Mouse (Mus musculus) MEL (cell line): Measurements from ENCODE around the gene Dnaaf3. TPM values are rescaled to one million over a fixed set of nuclear protein-coding genes. Genes with fewer than 3 reads are reported as not detected.

Source experiments
- DNase-seq: peaks from one replicate; pipeline ENCODE4 v3.0.0; 2011; ENCODE audit warnings: low read depth, low spot score
- H3K27ac ChIP-seq: 2 replicates; pipeline ENCODE4 v1.5.1; 2012; ENCODE audit warnings: low read depth, mild to moderate bottlenecking, control low read depth, low read length, moderate library complexity; ENCODE audit not compliant: control insufficient read depth
- H3K27me3 ChIP-seq, 2 experiments: fragments of 150-350 bp in 1 of 2; sonication (generic) in 1 of 2; 2 replicates each; pipeline ENCODE4 v1.6.1; 2012; ENCODE audit warnings: low read length in 2 of 2, mild to moderate bottlenecking in 2 of 2, improper control_type of control experiment in 1 of 2, moderate library complexity in 1 of 2; ENCODE audit not compliant: insufficient read depth in 2 of 2, control insufficient read depth in 1 of 2
- H3K36me3 ChIP-seq, 2 experiments: 2 replicates each; pipeline ENCODE4 v1.6.1; 2012 to 2014; ENCODE audit warnings: low read length in 2 of 2, improper control_type of control experiment in 1 of 2, inconsistent platforms in 1 of 2, mild to moderate bottlenecking in 1 of 2; ENCODE audit not compliant: insufficient read depth in 2 of 2, control insufficient read depth in 1 of 2
- H3K4me1 ChIP-seq, 2 experiments: fragments of 150-350 bp in 1 of 2; sonication (generic) in 1 of 2; 2 replicates each; pipeline ENCODE4 v1.6.1; 2012; ENCODE audit warnings: low read length in 2 of 2, improper control_type of control experiment in 1 of 2, mild to moderate bottlenecking in 1 of 2; ENCODE audit not compliant: insufficient read depth in 2 of 2, control insufficient read depth in 1 of 2
- H3K4me3 ChIP-seq, 2 experiments: fragments of 150-350 bp in 1 of 2; sonication (generic) in 1 of 2; 2 replicates each; pipeline ENCODE4 v1.5.1; 2012; ENCODE audit warnings: low read depth in 2 of 2, low read length in 2 of 2, mild to moderate bottlenecking in 2 of 2, moderate library complexity in 2 of 2, control low read depth in 1 of 2, improper control_type of control experiment in 1 of 2; ENCODE audit not compliant: control insufficient read depth in 1 of 2, insufficient read depth in 1 of 2
- H3K79me2 ChIP-seq: 2 replicates; pipeline ENCODE4 v1.6.1; 2012; ENCODE audit warnings: mild to moderate bottlenecking, low read length, moderate library complexity; ENCODE audit not compliant: control insufficient read depth, poor library complexity, insufficient read depth
- H3K9ac ChIP-seq: 2 replicates; pipeline ENCODE4 v1.6.1; 2012; ENCODE audit warnings: low read depth, mild to moderate bottlenecking, control low read depth, low read length, moderate library complexity; ENCODE audit not compliant: control insufficient read depth, poor library complexity, severe bottlenecking
- H3K9me3 ChIP-seq: fragments of 150-350 bp; sonication (generic); replicated peaks from 2 replicates; pipeline ENCODE4 v1.6.1; 2012; ENCODE audit warnings: mild to moderate bottlenecking, low read length, improper control_type of control experiment, moderate library complexity; ENCODE audit not compliant: insufficient read depth
- BHLHE40 ChIP-seq: IDR thresholded peaks from 2 replicates; pipeline ENCODE4 v1.6.1; 2012; ENCODE audit warnings: low read depth, mild to moderate bottlenecking, inconsistent platforms, low read length, improper control_type of control experiment, borderline replicate concordance
- CHD2 ChIP-seq: IDR thresholded peaks from 2 replicates; pipeline ENCODE4 v1.6.1; 2011; ENCODE audit warnings: low read length, improper control_type of control experiment
- CTCF ChIP-seq, 3 experiments: IDR thresholded peaks in 2 of 3; conservative IDR thresholded peaks in 1 of 3; 2 replicates each; pipeline ENCODE4 v1.5.1; 2011 to 2012; ENCODE audit warnings: low read length in 3 of 3, low read depth in 2 of 3, mild to moderate bottlenecking in 2 of 3, improper control_type of control experiment in 1 of 3, inconsistent platforms in 1 of 3, mixed read lengths in 1 of 3, moderate library complexity in 1 of 3; ENCODE audit not compliant: control insufficient read depth in 1 of 3, insufficient read depth in 1 of 3, poor library complexity in 1 of 3, severe bottlenecking in 1 of 3
- E2F4 ChIP-seq: IDR thresholded peaks from 2 replicates; pipeline ENCODE4 v1.6.1; 2011; ENCODE audit warnings: low read depth, low read length, improper control_type of control experiment, borderline replicate concordance
- ELF1 ChIP-seq: IDR thresholded peaks from 2 replicates; pipeline ENCODE4 v1.6.1; 2014; ENCODE audit warnings: low read depth, mild to moderate bottlenecking, inconsistent platforms, low read length, improper control_type of control experiment, moderate library complexity
- EP300 ChIP-seq, 2 experiments: IDR thresholded peaks; 2 replicates each; pipeline ENCODE4 v1.6.1; 2011; ENCODE audit warnings: improper control_type of control experiment in 2 of 2, low read length in 2 of 2, low read depth in 1 of 2, mild to moderate bottlenecking in 1 of 2
- ETS1 ChIP-seq: IDR thresholded peaks from 2 replicates; pipeline ENCODE4 v1.6.1; 2012; ENCODE audit warnings: low read depth, mild to moderate bottlenecking, inconsistent platforms, low read length, improper control_type of control experiment, moderate library complexity
- GABPA ChIP-seq: IDR thresholded peaks from 2 replicates; pipeline ENCODE4 v1.6.1; 2012; ENCODE audit warnings: low read depth, mild to moderate bottlenecking, inconsistent platforms, low read length, improper control_type of control experiment, moderate library complexity
- HCFC1 ChIP-seq: IDR thresholded peaks from 2 replicates; pipeline ENCODE4 v1.6.1; 2012; ENCODE audit warnings: low read depth, mild to moderate bottlenecking, inconsistent platforms, low read length, improper control_type of control experiment, moderate library complexity
- JUND ChIP-seq: IDR thresholded peaks from 2 replicates; pipeline ENCODE4 v1.6.1; 2011; ENCODE audit warnings: low read depth, mild to moderate bottlenecking, improper control_type of control experiment, low read length
- KAT2A ChIP-seq: conservative IDR thresholded peaks from 2 replicates; pipeline ENCODE4 v1.6.1; 2012; ENCODE audit warnings: low read depth, low read length, improper control_type of control experiment, inconsistent platforms
- MAFK ChIP-seq: IDR thresholded peaks from 2 replicates; pipeline ENCODE4 v1.6.1; 2011; ENCODE audit warnings: low read depth, mild to moderate bottlenecking, low read length, improper control_type of control experiment, borderline replicate concordance
- MAX ChIP-seq: IDR thresholded peaks from 2 replicates; pipeline ENCODE4 v1.6.1; 2011; ENCODE audit warnings: low read length, improper control_type of control experiment
- MAZ ChIP-seq: IDR thresholded peaks from 2 replicates; pipeline ENCODE4 v1.6.1; 2012; ENCODE audit warnings: low read depth, mild to moderate bottlenecking, inconsistent platforms, low read length, improper control_type of control experiment
- MEF2A ChIP-seq: IDR thresholded peaks from 2 replicates; pipeline ENCODE4 v1.6.1; 2014; ENCODE audit warnings: low read depth, mild to moderate bottlenecking, inconsistent platforms, low read length, improper control_type of control experiment; ENCODE audit not compliant: poor library complexity, insufficient replicate concordance, severe bottlenecking; ENCODE audit errors: extremely low read depth
- MXI1 ChIP-seq: IDR thresholded peaks from 2 replicates; pipeline ENCODE4 v1.6.1; 2011; ENCODE audit warnings: mild to moderate bottlenecking, low read depth, low read length, improper control_type of control experiment
- MYB ChIP-seq: IDR thresholded peaks from 2 replicates; pipeline ENCODE4 v1.6.1; 2011; ENCODE audit warnings: mild to moderate bottlenecking, low read depth, low read length, improper control_type of control experiment
- MYC ChIP-seq: IDR thresholded peaks from 2 replicates; pipeline ENCODE4 v1.6.1; 2011; ENCODE audit warnings: low read depth, mild to moderate bottlenecking, low read length, improper control_type of control experiment, moderate library complexity
- NELFE ChIP-seq: IDR thresholded peaks from 2 replicates; pipeline ENCODE4 v1.6.1; 2011; ENCODE audit warnings: low read depth, low read length, improper control_type of control experiment
- NRF1 ChIP-seq: IDR thresholded peaks from 2 replicates; pipeline ENCODE4 v1.6.1; 2014; ENCODE audit warnings: low read depth, mild to moderate bottlenecking, inconsistent platforms, low read length, improper control_type of control experiment, moderate library complexity; ENCODE audit not compliant: poor library complexity, insufficient read depth, severe bottlenecking
- POLR2A ChIP-seq, 2 experiments: IDR thresholded peaks; 2 replicates each; pipeline ENCODE4 v1.6.1; 2011 to 2012; ENCODE audit warnings: low read length in 2 of 2, mild to moderate bottlenecking in 2 of 2, control low read depth in 1 of 2, improper control_type of control experiment in 1 of 2, low read depth in 1 of 2, moderate library complexity in 1 of 2; ENCODE audit not compliant: control insufficient read depth in 1 of 2, insufficient read depth in 1 of 2, poor library complexity in 1 of 2
- POLR2AphosphoS2 ChIP-seq: IDR thresholded peaks from 2 replicates; pipeline ENCODE4 v1.6.1; 2011; ENCODE audit warnings: low read length, improper control_type of control experiment
- POLR2AphosphoS5 ChIP-seq: IDR thresholded peaks from 2 replicates; pipeline ENCODE4 v1.6.1; 2012; ENCODE audit warnings: low read depth, borderline replicate concordance, mild to moderate bottlenecking, inconsistent platforms, low read length, moderate library complexity, mixed read lengths
- RAD21 ChIP-seq: IDR thresholded peaks from 2 replicates; pipeline ENCODE4 v1.6.1; 2011; ENCODE audit warnings: mild to moderate bottlenecking, low read depth, low read length, improper control_type of control experiment
- RCOR1 ChIP-seq: IDR thresholded peaks from 2 replicates; pipeline ENCODE4 v1.6.1; 2012; ENCODE audit warnings: low read depth, mild to moderate bottlenecking, inconsistent platforms, low read length, improper control_type of control experiment
- SIN3A ChIP-seq: IDR thresholded peaks from 2 replicates; pipeline ENCODE4 v1.6.1; 2012; ENCODE audit warnings: low read length, improper control_type of control experiment, inconsistent platforms
- SMC3 ChIP-seq: IDR thresholded peaks from 2 replicates; pipeline ENCODE4 v1.6.1; 2011; ENCODE audit warnings: low read depth, low read length, improper control_type of control experiment
- TAL1 ChIP-seq: IDR thresholded peaks from 2 replicates; pipeline ENCODE4 v1.6.1; 2012; ENCODE audit warnings: mild to moderate bottlenecking, inconsistent platforms, low read length, moderate library complexity, mixed read lengths
- TBP ChIP-seq: IDR thresholded peaks from 2 replicates; pipeline ENCODE4 v1.8.0; 2011; ENCODE audit warnings: low read depth, low read length, improper control_type of control experiment
- TCF12 ChIP-seq: IDR thresholded peaks from 2 replicates; pipeline ENCODE4 v1.6.1; 2014; ENCODE audit warnings: low read depth, mild to moderate bottlenecking, inconsistent platforms, low read length, improper control_type of control experiment, moderate library complexity
- UBTF ChIP-seq: IDR thresholded peaks from 2 replicates; pipeline ENCODE4 v1.6.1; 2012; ENCODE audit warnings: low read depth, mild to moderate bottlenecking, inconsistent platforms, low read length, improper control_type of control experiment, moderate library complexity, borderline replicate concordance; ENCODE audit not compliant: insufficient read depth
- USF1 ChIP-seq: IDR thresholded peaks from 2 replicates; pipeline ENCODE4 v1.6.1; 2014; ENCODE audit warnings: low read depth, mild to moderate bottlenecking, inconsistent platforms, low read length, improper control_type of control experiment, moderate library complexity
- USF2 ChIP-seq, 2 experiments: IDR thresholded peaks; 2 replicates each; pipeline ENCODE4 v1.6.1; 2011 to 2012; ENCODE audit warnings: improper control_type of control experiment in 2 of 2, low read length in 2 of 2, borderline replicate concordance in 1 of 2, inconsistent platforms in 1 of 2, low read depth in 1 of 2, mild to moderate bottlenecking in 1 of 2; ENCODE audit not compliant: insufficient read depth in 1 of 2
- ZKSCAN1 ChIP-seq: IDR thresholded peaks from 2 replicates; pipeline ENCODE4 v1.6.1; 2012; ENCODE audit warnings: low read depth, mild to moderate bottlenecking, inconsistent platforms, low read length, improper control_type of control experiment, moderate library complexity
- ZMIZ1 ChIP-seq: IDR thresholded peaks from 2 replicates; pipeline ENCODE4 v1.6.1; 2012; ENCODE audit warnings: low read depth, mild to moderate bottlenecking, inconsistent platforms, low read length, improper control_type of control experiment, moderate library complexity
- ZNF384 ChIP-seq: IDR thresholded peaks from 2 replicates; pipeline ENCODE4 v1.6.1; 2012; ENCODE audit warnings: low read depth, mild to moderate bottlenecking, inconsistent platforms, low read length, improper control_type of control experiment
- polyA plus RNA-seq, 2 experiments: library from polyadenylated mRNA; stranded (reverse) in 1 of 2; unstranded in 1 of 2; fragments of >175 nt in 1 of 2; fragments of >200 nt in 1 of 2; gene quantifications; 2 replicates each; pipeline versions ENCODE4 v1.2.1 to v1.2.4; 2012; ENCODE audit warnings: low replicate concordance in 2 of 2, low read depth in 1 of 2; ENCODE audit not compliant: insufficient read length in 2 of 2, insufficient read depth in 1 of 2, missing spikeins in 1 of 2
- total RNA-seq: library from RNA; depleted of rRNA; stranded (reverse); fragments of 300-350 nt; gene quantifications from 2 replicates; pipeline ENCODE4 v1.2.3, GENCODE M21; 2012

The Dnaaf3 gene
- total and polyA plus RNA-seq, 3 experiments, result 0.73 to 2.9 TPM; not detected in 1

DNA sequence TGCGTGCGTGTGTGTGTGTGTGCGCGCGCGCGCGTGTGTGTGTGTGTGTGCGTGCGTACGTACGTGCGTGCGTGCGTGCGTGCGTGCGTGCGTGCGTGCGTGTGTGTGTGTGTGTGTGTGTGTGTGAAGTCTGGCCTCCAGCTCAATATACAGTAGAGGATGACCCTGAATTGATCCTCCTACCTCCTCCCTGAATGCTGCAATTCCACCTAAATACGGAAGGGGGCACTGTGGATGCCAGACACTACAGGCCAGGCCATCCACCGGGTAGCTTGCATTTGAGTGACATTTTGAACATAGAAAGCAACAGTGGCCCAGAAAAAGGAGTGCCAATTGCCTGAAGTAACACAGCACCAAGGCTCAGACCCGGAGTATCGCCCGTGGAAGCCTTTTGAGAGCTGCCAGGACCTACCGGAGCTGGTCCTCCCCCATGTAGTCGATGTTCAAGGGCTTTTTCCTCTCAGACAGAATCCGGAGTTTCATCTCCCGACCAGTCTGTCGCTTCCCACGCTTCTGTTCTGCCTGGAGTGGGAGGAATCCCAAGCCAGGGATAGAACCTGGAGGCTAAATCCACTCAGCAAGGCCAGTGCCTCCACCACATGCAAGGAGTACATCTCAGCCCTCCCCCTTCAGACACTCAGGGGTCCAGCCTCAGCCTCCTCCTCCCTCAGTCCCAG lies 24.1 kb downstream of the Dnaaf3 start:
- Histone ChIP-seq H3K4me3 (peak overlapping the region; percentile 48 to 71), H3K9ac (peak overlapping the region; percentile 60), H3K9me3 (no peaks in the 10 kb centered on the region), H3K79me2 (no peaks in the 10 kb centered on the region), H3K27ac (peak overlapping the region; percentile 97), H3K36me3 (peaks cover 0 to 44% of the 10 kb centered on the region in 2 experiments; a peak in 2 of 4 replicates), H3K27me3 (no peaks in the 10 kb centered on the region), H3K4me1 (peaks cover 12 to 51% of the 10 kb centered on the region in 2 experiments)
- peak; percentile 91 for DNase-seq
- TF ChIP-seq NELFE, result no peak; the same call in 1 of the 2 replicates
- TF ChIP-seq TBP, result no peak
- peak; percentile 69 to 82 (median 71) for TF ChIP-seq CTCF (IDR thresholded peaks at IDR 0.05 in 2 of 3, conservative IDR thresholded peaks at IDR 0.05 in 1 of 3; ENCODE audit: control insufficient read depth in 1 of 3, insufficient read depth in 1 of 3, low read depth in 2 of 3, low read length in 3 of 3, poor library complexity in 1 of 3, severe bottlenecking in 1 of 3)
- TF ChIP-seq MYB, result no peak
- TF ChIP-seq CHD2, result no peak
- peak; percentile 14; the same call in 1 of the 2 replicates for TF ChIP-seq SIN3A
- no peak for TF ChIP-seq MEF2A
- TF ChIP-seq EP300 (IDR thresholded peaks at IDR 0.05; ENCODE audit: low read depth in 1 of 2, low read length in 2 of 2), result 0 out of 4 replicates have a peak, but pooled peaks of 1 of the 2 experiments have one; percentile 7
- TF ChIP-seq ZMIZ1, result no peak
- no peak for TF ChIP-seq POLR2AphosphoS2
- TF ChIP-seq USF1, result no peak
- no peak for TF ChIP-seq TAL1
- TF ChIP-seq KAT2A, result no peak
- no peak for TF ChIP-seq USF2 (IDR thresholded peaks at IDR 0.05; ENCODE audit: borderline replicate concordance in 1 of 2, insufficient read depth in 1 of 2, low read depth in 1 of 2, low read length in 2 of 2)
- peak; percentile 63; the same call in 1 of the 2 replicates for TF ChIP-seq HCFC1
- no peak for TF ChIP-seq RAD21
- peak; percentile 39; the same call in 1 of the 2 replicates for TF ChIP-seq NRF1
- no peak for TF ChIP-seq RCOR1
- no peak for TF ChIP-seq MAFK
- TF ChIP-seq E2F4, result no peak
- TF ChIP-seq POLR2A (IDR thresholded peaks at IDR 0.05; ENCODE audit: control insufficient read depth in 1 of 2, insufficient read depth in 1 of 2, low read depth in 1 of 2, low read length in 2 of 2, poor library complexity in 1 of 2), result peak in 1 of 2 experiments; percentile 21; a peak in 1 of 4 replicates
- no peak for TF ChIP-seq GABPA
- no peak for TF ChIP-seq BHLHE40
- TF ChIP-seq UBTF, result no peak
- TF ChIP-seq SMC3, result 0 out of 2 replicates have a peak, but pooled peaks have one; percentile 17
- TF ChIP-seq ZNF384, result no peak
- 0 out of 2 replicates have a peak, but pooled peaks have one; percentile 15 for TF ChIP-seq ELF1
- TF ChIP-seq ETS1, result no peak
- no peak for TF ChIP-seq MAX
- TF ChIP-seq ZKSCAN1, result no peak
- TF ChIP-seq TCF12, result no peak
- TF ChIP-seq POLR2AphosphoS5, result no peak
- TF ChIP-seq MYC, result no peak; the same call in 1 of the 2 replicates
- no peak for TF ChIP-seq MAZ
- no peak for TF ChIP-seq JUND
- TF ChIP-seq MXI1, result 0 out of 2 replicates have a peak, but pooled peaks have one; percentile 16
